Mouse (Mus musculus): ENCODE measurements at regions not wholly inside any gene's neighbourhood (a gene's known extent, or its start where the extent isn't known, plus 50 kb on each side); places are given as distances from the start of the nearest gene placed in this dataset.

DNA sequence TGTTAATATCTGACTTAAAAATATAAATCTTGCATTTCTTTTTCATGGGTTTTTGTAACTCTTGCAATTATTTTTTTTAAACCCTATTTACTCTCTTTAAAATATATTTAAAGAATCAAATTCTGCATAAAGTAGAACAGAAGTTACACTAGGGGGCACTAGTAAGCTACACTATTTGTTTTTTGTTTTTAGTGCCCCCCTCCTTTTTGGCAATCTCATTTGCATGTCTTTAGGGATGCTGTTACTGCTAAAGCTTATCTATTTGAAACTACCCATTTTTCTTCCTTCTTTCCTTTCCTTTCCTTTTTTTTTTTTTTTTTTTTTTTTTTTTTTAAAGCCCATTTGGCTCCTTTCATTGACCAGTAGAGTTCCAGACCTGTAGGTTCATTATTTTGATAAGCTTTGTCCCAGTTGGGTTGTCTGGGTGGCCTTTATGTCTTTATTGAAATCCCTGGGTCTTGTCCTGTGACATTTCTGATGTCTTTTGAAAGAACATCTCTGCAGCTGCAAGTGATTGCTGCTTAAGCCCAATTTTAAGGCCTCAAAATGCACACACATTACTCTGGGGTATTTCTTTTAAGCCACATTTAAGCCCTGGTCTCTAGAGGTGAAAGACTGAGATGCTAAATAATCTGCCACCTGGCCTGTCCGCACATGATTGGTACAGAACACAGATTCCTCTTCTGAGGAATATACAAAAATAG is 1249.6 kb downstream of the Hace1 start:
- DNase-seq = no peak

DNA sequence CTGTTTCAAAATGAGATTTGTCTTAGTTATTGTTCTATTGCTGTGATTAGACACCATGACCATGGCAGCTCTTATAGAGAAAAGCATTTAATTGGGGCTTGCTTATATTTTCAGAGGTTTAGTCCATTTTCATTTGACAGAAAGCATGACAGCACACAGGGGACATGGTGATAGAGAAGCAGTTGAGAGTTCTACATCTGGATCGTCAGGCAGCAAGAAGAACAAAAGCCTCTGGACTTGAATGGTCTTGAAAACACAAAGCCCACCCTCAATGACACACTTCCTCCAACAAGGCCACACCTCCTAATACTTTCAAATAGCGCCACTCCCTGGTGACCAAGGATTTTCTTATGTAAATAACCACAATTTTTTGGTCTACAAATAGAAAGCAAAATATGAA is 1250.5 kb downstream of the Hace1 start:
- no peak for DNase-seq

DNA sequence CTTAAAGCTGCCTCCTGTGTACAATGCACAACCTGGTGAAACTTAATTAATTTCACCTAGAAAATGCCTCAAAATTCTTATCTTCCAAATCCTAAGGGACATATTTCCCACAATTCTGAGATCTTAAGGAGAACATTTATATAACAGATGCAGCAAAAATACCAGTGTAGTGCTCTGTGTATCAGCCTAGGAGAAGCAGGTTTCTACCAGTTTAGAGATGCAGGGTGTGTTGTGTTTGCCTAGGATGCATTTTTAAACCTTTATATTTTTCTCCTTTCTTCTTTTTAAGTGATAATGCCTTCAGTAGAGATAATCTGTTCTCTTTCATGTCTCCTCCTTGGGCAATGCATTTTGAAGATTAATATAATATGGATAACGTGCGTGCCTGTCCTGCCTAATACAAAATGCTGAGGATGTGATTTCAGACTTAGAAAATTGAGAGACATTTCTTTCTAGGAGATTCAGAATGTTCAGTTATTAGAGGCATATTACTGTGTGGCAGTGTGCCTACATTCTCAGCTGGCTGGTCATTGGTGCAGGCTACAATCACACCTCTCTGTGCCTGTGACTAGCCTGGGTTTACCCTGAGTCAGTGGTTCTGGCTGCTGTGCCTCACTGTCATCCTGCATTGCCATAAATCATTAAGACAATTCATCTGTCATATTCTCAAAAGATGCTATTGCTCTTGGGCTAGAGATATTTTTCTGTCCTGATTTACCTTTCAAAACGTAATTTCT is 1268.1 kb downstream of the Hace1 start:
- DNase-seq = no peak

All from layer of hippocampus, adult 9-11 months (tissue).